Mouse (Mus musculus) kidney, embryonic 15.5 days (tissue): ENCODE measurements at regions not wholly inside any gene's neighbourhood (a gene's known extent, or its start where the extent isn't known, plus 50 kb on each side); places are given as distances from the start of the nearest gene placed in this dataset.

Experiments used
- ATAC-seq: fragments of 200-750 bp; cut with Nextera tagmentation; replicated peaks from 2 replicates; pipeline ENCODE4 v1.8.0; 2017; ENCODE audit warnings: moderate TSS enrichment; ENCODE audit not compliant: low FRiP score
- H3K27ac ChIP-seq: fragments of 300-500 bp; sonication (generic); 2 replicates; pipeline ENCODE4 v1.5.1; 2015; ENCODE audit warnings: mild to moderate bottlenecking, inconsistent platforms
- H3K27me3 ChIP-seq: fragments of 300-500 bp; sonication (generic); 2 replicates; pipeline ENCODE4 v1.6.1; 2015; ENCODE audit warnings: inconsistent platforms
- H3K36me3 ChIP-seq: fragments of 300-500 bp; sonication (generic); 2 replicates; pipeline ENCODE4 v1.6.1; 2015; ENCODE audit warnings: inconsistent platforms
- H3K4me1 ChIP-seq: fragments of 300-500 bp; sonication (generic); 2 replicates; pipeline ENCODE4 v1.6.1; 2015; ENCODE audit warnings: inconsistent platforms
- H3K4me2 ChIP-seq: fragments of 300-500 bp; sonication (generic); 2 replicates; pipeline ENCODE4 v1.6.1; 2015; ENCODE audit warnings: moderate library complexity, mild to moderate bottlenecking, inconsistent platforms
- H3K4me3 ChIP-seq: fragments of 300-500 bp; sonication (generic); replicated peaks from 2 replicates; pipeline ENCODE4 v1.5.1; 2015; ENCODE audit warnings: mild to moderate bottlenecking, inconsistent platforms
- H3K9ac ChIP-seq: fragments of 300-500 bp; sonication (generic); 2 replicates; pipeline ENCODE4 v1.6.1; 2015; ENCODE audit warnings: mild to moderate bottlenecking, inconsistent platforms
- H3K9me3 ChIP-seq: fragments of 300-500 bp; sonication (generic); replicated peaks from 2 replicates; pipeline ENCODE4 v1.6.1; 2016; ENCODE audit warnings: inconsistent platforms
- WGBS: fragments of 180-500 bp; shearing (Covaris S2); methylation state at CpG from one replicate; pipeline ENCODE4 v1.1.7; 2015; ENCODE audit warnings: mixed read lengths; 5-methylcytosine and 5-hydroxymethylcytosine counted together

DNA sequence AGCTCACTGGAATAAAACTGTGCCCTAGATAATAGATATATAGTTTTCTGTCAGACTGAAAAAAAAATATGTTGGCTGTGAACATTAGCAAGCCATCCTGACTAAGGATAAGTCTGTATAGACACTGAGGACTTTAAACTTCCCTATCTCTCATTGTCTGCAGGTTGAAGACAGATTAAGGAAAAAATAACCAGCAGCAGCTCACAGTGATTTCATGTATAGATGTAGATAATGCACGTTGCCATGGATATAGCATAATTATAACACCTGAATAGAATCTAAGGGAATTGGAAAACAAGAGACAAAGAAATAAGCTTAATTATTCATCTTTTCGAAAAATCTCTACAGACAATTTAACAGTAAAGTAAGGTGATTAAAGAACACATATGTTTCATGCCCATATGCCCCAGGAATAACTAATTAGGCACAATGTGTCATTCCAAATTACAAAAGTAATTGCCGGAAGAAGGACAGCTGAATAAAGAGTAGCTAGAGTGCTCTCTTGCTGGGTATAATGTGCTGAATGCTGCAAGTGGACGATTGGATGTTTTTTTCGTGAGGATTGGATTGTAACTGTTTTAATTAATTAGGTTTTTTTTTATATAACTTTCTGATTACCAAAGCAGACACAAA is 246.6 kb downstream of the Akain1 start:
- H3K36me3 ChIP-seq = no peaks in the 10 kb centered on the region
- no peak overlapping the region for H3K27ac ChIP-seq
- no peak for ATAC-seq
- no peaks in the 10 kb centered on the region for H3K4me1 ChIP-seq
- no peak overlapping the region for H3K4me3 ChIP-seq
- 79% methylated on average over 5 of the region's 5 CpGs for WGBS
- H3K9ac ChIP-seq = no peak overlapping the region
- no peaks in the 10 kb centered on the region for H3K9me3 ChIP-seq
- no peaks in the 10 kb centered on the region for H3K27me3 ChIP-seq
- no peak overlapping the region for H3K4me2 ChIP-seq

DNA sequence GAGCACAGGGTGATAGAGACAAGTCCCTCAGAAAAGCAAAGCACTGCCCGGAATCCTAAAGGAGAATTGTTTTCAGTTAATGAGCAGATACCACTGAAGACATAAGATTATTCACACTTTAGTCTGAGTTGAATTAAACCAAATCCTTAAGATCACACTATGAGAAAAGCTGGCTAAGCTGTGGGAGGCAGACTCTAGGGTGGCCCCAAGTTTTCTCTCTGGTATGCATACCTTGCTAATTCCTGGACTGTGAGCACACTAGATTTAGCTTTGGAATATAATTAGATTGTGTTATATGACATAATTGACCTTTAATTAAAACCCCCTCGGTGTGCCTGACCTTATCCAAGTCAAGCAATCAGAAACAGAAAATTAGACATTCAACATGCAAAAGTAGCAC is 247.3 kb downstream of the Akain1 start:
- 78% methylated on average over 2 of the region's 2 CpGs for WGBS
- H3K4me3 ChIP-seq = no peak overlapping the region
- H3K36me3 ChIP-seq = no peaks in the 10 kb centered on the region
- H3K27me3 ChIP-seq = no peaks in the 10 kb centered on the region
- no peaks in the 10 kb centered on the region for H3K4me1 ChIP-seq
- no peak overlapping the region for H3K27ac ChIP-seq
- ATAC-seq = no peak
- H3K9me3 ChIP-seq = no peaks in the 10 kb centered on the region
- no peak overlapping the region for H3K9ac ChIP-seq
- no peak overlapping the region for H3K4me2 ChIP-seq

DNA sequence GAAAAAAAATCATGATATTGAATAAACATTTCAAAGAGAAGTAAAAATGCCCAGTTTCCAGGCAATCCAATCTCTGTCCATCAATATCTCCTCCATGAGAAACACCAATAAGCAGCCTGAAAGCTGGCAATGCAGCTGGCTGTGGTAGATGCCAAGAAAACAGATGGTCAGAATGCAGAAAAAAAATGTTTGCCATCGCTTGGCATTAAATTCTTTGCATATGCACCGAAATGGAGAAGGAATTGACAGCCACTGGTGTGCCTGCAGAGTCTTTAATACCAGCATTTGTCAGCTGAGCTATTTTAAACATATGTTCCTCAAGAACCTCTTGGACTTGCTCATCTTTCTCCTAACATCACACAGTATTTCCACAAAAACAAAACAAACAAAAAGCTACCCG is 256.2 kb downstream of the Akain1 start:
- WGBS = 89% methylated on average over 3 of the region's 3 CpGs
- ATAC-seq = no peak
- H3K27me3 ChIP-seq = no peaks in the 10 kb centered on the region
- no peaks in the 10 kb centered on the region for H3K9me3 ChIP-seq
- H3K4me1 ChIP-seq = no peaks in the 10 kb centered on the region
- H3K36me3 ChIP-seq = no peaks in the 10 kb centered on the region
- no peak overlapping the region for H3K9ac ChIP-seq
- no peak overlapping the region for H3K27ac ChIP-seq
- H3K4me3 ChIP-seq = no peak overlapping the region
- no peak overlapping the region for H3K4me2 ChIP-seq

GRCm38 (mm10) chr17:69727325-69727724 is 241.5 kb upstream of the Dlgap1 start:
- Histone ChIP-seq H3K4me1 (no peaks in the 10 kb centered on the region), H3K27ac (no peak overlapping the region), H3K36me3 (no peaks in the 10 kb centered on the region), H3K27me3 (no peaks in the 10 kb centered on the region), H3K9ac (no peak overlapping the region), H3K4me2 (no peak overlapping the region), H3K4me3 (no peak overlapping the region), H3K9me3 (no peaks in the 10 kb centered on the region)
- whole genome bisulfite sequencing = 85% methylated on average over 4 of the region's 4 CpGs
- ATAC-seq = no peak

DNA sequence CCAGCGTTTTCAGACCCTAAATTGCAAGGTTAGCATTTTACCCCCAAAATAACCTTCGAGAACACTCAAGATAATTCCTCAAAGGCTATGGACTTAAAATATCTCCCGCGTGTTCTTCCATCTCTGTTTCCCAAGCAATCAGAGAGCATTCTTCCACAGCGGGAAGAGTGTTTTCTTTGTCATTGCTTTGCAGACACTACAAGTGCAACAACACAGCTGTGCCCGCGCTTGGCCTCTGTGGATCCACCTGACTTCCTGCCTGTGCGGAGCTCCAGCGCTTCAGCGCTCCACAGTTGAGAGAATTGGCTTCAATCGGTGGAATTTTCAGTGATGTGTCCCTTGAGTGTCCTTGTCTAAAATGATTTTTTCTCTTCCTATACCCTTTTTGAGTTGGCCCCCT is 235.9 kb upstream of the Dlgap1 start:
- Histone ChIP-seq H3K27ac (no peak overlapping the region), H3K36me3 (no peaks in the 10 kb centered on the region), H3K4me3 (no peak overlapping the region), H3K4me1 (no peaks in the 10 kb centered on the region), H3K9ac (no peak overlapping the region), H3K27me3 (no peaks in the 10 kb centered on the region), H3K9me3 (no peaks in the 10 kb centered on the region), H3K4me2 (no peak overlapping the region)
- no peak for ATAC-seq
- 86% methylated on average over 11 of the region's 11 CpGs for WGBS

- no peak for ATAC-seq
- Histone ChIP-seq H3K9me3 (no peaks in the 10 kb centered on the region), H3K27me3 (no peaks in the 10 kb centered on the region), H3K27ac (no peak overlapping the region), H3K4me3 (no peak overlapping the region), H3K9ac (no peak overlapping the region), H3K4me2 (no peak overlapping the region), H3K4me1 (no peaks in the 10 kb centered on the region), H3K36me3 (no peaks in the 10 kb centered on the region)
- 67% methylated on average over 4 of the region's 4 CpGs for WGBS
Measured at GRCm38 (mm10) chr17:69736379-69737096, 232.3 kb upstream of the Dlgap1 start.

DNA sequence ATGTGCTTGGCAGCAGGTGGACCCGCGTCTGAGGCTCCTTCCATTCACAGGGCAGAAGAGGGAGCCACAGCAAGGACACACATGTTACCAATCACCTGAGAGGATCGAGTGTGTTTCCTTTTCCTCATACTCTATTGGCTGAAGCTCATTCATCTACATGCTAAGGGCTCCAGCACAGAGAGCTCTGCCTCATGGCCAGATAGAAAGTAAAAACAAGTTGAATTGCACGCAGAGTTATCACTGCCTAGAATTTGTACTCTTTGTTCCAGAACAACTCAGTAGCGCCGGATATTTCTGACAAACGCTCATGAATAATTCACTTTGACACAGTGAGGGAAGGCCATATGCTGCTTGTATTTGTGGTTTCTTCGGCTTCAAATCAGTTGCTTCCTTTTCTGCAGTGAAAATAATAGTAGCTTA is 199.9 kb upstream of the Dlgap1 start:
- Histone ChIP-seq H3K36me3 (no peaks in the 10 kb centered on the region), H3K27me3 (no peaks in the 10 kb centered on the region), H3K9ac (no peak overlapping the region), H3K4me2 (no peak overlapping the region), H3K9me3 (no peaks in the 10 kb centered on the region), H3K27ac (no peak overlapping the region), H3K4me1 (no peaks in the 10 kb centered on the region), H3K4me3 (no peak overlapping the region)
- WGBS = 75% methylated on average over 8 of the region's 8 CpGs
- no peak for ATAC-seq

- H3K27ac ChIP-seq = no peak overlapping the region
- no peaks in the 10 kb centered on the region for H3K4me1 ChIP-seq
- no peaks in the 10 kb centered on the region for H3K9me3 ChIP-seq
- no peaks in the 10 kb centered on the region for H3K27me3 ChIP-seq
- H3K36me3 ChIP-seq = no peaks in the 10 kb centered on the region
- H3K4me2 ChIP-seq = no peak overlapping the region
- H3K9ac ChIP-seq = no peak overlapping the region
- no peak overlapping the region for H3K4me3 ChIP-seq
- 81% methylated on average over 4 of the region's 4 CpGs for WGBS
- no peak for ATAC-seq
Measured at GRCm38 (mm10) chr17:69770046-69770445, 198.8 kb upstream of the Dlgap1 start.

DNA sequence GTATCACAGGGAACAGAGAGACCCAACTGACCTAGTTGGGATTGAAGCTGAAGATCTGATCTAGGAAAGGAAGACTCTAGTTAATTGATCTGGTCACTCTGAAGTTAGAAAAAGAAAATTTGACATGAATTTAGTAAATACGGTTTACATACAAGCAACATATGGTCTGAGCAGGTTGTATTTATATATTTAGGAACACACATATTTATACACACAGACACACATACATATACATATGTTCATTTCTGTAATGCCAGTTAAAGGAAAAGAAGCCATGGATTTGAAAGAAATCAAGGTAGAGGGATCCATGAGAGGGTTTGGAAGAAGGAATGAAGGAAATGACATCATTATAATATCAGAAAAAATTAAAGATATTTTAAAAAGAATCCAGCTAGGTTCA is 187.7 kb upstream of the Dlgap1 start:
- Histone ChIP-seq H3K4me1 (no peaks in the 10 kb centered on the region), H3K9ac (no peak overlapping the region), H3K4me2 (no peak overlapping the region), H3K27ac (no peak overlapping the region), H3K27me3 (no peaks in the 10 kb centered on the region), H3K4me3 (no peak overlapping the region), H3K9me3 (no peaks in the 10 kb centered on the region), H3K36me3 (no peaks in the 10 kb centered on the region)
- ATAC-seq = no peak
- WGBS = 88% methylated on average over 1 of the region's 1 CpGs

DNA sequence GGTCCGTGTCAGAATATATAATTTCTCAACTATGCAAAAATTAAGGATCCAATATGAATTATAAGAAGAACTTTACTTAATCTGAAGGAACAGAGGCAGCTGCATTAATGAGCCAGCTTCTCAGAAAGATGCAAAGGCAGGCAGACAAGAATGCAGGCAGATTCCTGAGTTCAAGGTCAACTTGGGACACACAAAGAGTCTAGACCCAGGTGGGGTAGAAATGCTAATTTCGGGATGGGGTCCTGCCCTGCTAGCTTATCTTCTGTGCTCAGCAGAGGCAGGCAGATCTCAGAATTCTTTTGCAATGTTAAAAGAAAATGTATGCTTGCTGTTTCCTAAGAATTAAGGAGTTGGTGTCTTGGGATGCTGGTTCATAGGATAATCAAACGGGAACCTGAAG is 181.9 kb upstream of the Dlgap1 start:
- no peaks in the 10 kb centered on the region for H3K9me3 ChIP-seq
- H3K36me3 ChIP-seq = no peaks in the 10 kb centered on the region
- no peak overlapping the region for H3K4me2 ChIP-seq
- no peak overlapping the region for H3K27ac ChIP-seq
- H3K4me3 ChIP-seq = no peak overlapping the region
- WGBS = 83% methylated on average over 3 of the region's 3 CpGs
- no peaks in the 10 kb centered on the region for H3K4me1 ChIP-seq
- no peaks in the 10 kb centered on the region for H3K27me3 ChIP-seq
- no peak overlapping the region for H3K9ac ChIP-seq
- ATAC-seq = no peak

DNA sequence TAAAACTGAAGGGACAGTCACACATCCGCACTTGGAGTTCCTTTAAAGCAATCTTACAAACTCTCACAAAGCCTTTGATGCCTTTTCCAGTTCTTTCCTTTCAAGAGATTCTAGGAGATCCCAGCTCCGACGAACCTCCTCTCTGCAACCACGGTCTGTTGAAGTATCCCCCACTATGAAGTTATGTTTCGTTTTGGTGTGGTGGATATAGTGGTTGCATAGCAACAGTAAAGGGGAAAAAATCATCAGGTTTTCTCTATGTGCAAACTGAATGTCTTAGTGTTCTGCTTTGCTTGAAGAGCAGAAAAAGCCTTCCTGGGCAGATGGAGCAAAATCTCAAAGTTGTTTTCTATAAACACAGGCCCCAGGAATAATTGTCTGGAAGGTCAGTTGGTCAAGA is 147.4 kb upstream of the Dlgap1 start:
- WGBS = 82% methylated on average over 5 of the region's 5 CpGs
- H3K36me3 ChIP-seq = no peaks in the 10 kb centered on the region
- no peak for ATAC-seq

DNA sequence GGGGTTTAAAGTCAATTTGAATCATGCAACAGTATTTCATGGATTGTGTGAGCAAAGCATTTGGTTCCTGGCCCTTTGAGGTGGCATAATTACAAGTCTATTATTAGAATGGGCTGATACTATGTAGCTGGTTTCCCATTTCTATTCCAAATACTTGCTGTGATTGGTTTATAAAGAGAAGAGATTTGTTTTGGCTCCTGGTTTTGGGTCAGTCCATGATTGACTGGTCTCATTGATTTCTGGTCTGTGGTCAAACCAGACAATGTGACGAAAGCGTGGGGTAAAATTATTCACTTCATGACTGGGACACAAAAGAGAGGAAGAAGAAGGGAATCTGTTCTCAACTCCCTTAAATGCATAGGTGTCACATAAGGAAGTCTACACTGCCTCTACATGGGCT is 147.0 kb upstream of the Dlgap1 start:
- no peak overlapping the region for H3K4me2 ChIP-seq
- no peaks in the 10 kb centered on the region for H3K27me3 ChIP-seq
- 85% methylated on average over 2 of the region's 2 CpGs for WGBS
- H3K36me3 ChIP-seq = no peaks in the 10 kb centered on the region
- no peaks in the 10 kb centered on the region for H3K9me3 ChIP-seq
- no peak overlapping the region for H3K9ac ChIP-seq
- H3K4me1 ChIP-seq = no peaks in the 10 kb centered on the region
- no peak overlapping the region for H3K27ac ChIP-seq
- ATAC-seq = no peak
- H3K4me3 ChIP-seq = no peak overlapping the region

More for the DNA sequence above, 147.4 kb upstream of the Dlgap1 start:
- no peak overlapping the region for H3K27ac ChIP-seq
- H3K9me3 ChIP-seq = no peaks in the 10 kb centered on the region
- no peak overlapping the region for H3K9ac ChIP-seq
- H3K4me2 ChIP-seq = no peak overlapping the region
- no peaks in the 10 kb centered on the region for H3K4me1 ChIP-seq
- H3K27me3 ChIP-seq = no peaks in the 10 kb centered on the region
- H3K4me3 ChIP-seq = no peak overlapping the region

GRCm38 (mm10) chr17:69822921-69823320 is 146.0 kb upstream of the Dlgap1 start:
- Histone ChIP-seq H3K4me3 (no peak overlapping the region), H3K27me3 (no peaks in the 10 kb centered on the region), H3K9me3 (no peaks in the 10 kb centered on the region), H3K27ac (no peak overlapping the region), H3K9ac (no peak overlapping the region), H3K36me3 (no peaks in the 10 kb centered on the region), H3K4me2 (no peak overlapping the region), H3K4me1 (no peaks in the 10 kb centered on the region)
- WGBS = 73% methylated on average over 1 of the region's 1 CpGs
- no peak for ATAC-seq
